Comparison of ENCODE assay signal across 25 mouse cellular contexts in genomic region chr16:93829526-93829925, GRCm38 (mm10).
"Had no signal": no experiment of that assay in that cellular context is flagged by ENCODE, and none has a peak within 500 bp of the region (broad histone marks: within the 10 kb centered on the region; RNA-seq: fewer than 3 reads in every experiment).

No protein-coding gene starts in this region.

- H3K4me3 ChIP-seq: heart, adult 2 months; heart, embryonic 13.5 days; heart, embryonic 15.5 days; hindbrain, embryonic 13.5 days; hindbrain, embryonic 15.5 days; kidney, embryonic 15.5 days; limb, embryonic 13.5 days; limb, embryonic 15.5 days; liver, embryonic 12.5 days had no signal

- H3K9me3 ChIP-seq: heart, embryonic 13.5 days; heart, embryonic 15.5 days; hindbrain, embryonic 13.5 days; hindbrain, embryonic 15.5 days; kidney, embryonic 15.5 days; limb, embryonic 15.5 days; liver, embryonic 12.5 days had no signal

- H3K36me3 ChIP-seq: heart, embryonic 13.5 days; heart, embryonic 15.5 days; hindbrain, embryonic 13.5 days; hindbrain, embryonic 15.5 days; kidney, embryonic 15.5 days; limb, embryonic 13.5 days; limb, embryonic 15.5 days had no signal

- H3K9ac ChIP-seq: heart, embryonic 13.5 days; heart, embryonic 15.5 days; hindbrain, embryonic 13.5 days; hindbrain, embryonic 15.5 days; kidney, embryonic 15.5 days; limb, embryonic 13.5 days; limb, embryonic 15.5 days; liver, embryonic 12.5 days; liver, embryonic 14.5 days had no signal

- DNase-seq: gastrocnemius, postnatal 14 days; gastrocnemius, postnatal 36 days; heart, adult 11 months; heart, adult 2 months; heart, postnatal 14 days; heart, postnatal 36 days; kidney, adult 11 months; kidney, adult 2 months; kidney, adult 9 months; kidney, postnatal 25 days; layer of hippocampus, adult 9-11 months; layer of hippocampus, postnatal 36 days; left cerebral cortex, postnatal 4 days had no signal

- H3K27me3 ChIP-seq: heart, embryonic 13.5 days; heart, embryonic 15.5 days; hindbrain, embryonic 13.5 days; hindbrain, embryonic 15.5 days; kidney, embryonic 15.5 days; limb, embryonic 13.5 days; limb, embryonic 15.5 days; liver, embryonic 12.5 days had no signal

- ATAC-seq: hindbrain, postnatal 0 days; intestine, embryonic 16.5 days; liver, embryonic 12.5 days had no signal

- H3K4me2 ChIP-seq: heart, embryonic 11.5 days; heart, embryonic 13.5 days; heart, embryonic 15.5 days; hindbrain, embryonic 13.5 days; hindbrain, embryonic 15.5 days; limb, embryonic 13.5 days; limb, embryonic 15.5 days; liver, embryonic 12.5 days had no signal

- H3K27ac ChIP-seq: heart, adult 2 months; heart, embryonic 13.5 days; heart, embryonic 15.5 days; hindbrain, embryonic 13.5 days; hindbrain, embryonic 15.5 days; hindbrain, postnatal 0 days; limb, embryonic 13.5 days; limb, embryonic 15.5 days; liver, embryonic 12.5 days; liver, embryonic 14.5 days had no signal
